Mouse (Mus musculus) c-Kit-negative CD71-positive TER-119-positive erythroid progenitor cells, embryonic 14.5 days (primary cell): Measurements from ENCODE around the gene Crybb1.
A peak's percentile ranks its signal among the peaks of the same experiment; 100 is the strongest.

Experiments
- DNase-seq: peaks from one replicate; pipeline ENCODE4 v3.0.0-alpha.2; 2013; ENCODE audit warnings: low read depth, low spot score

The Crybb1 gene

GRCm38 (mm10) chr5:112237866-112238570 is 17.6 kb upstream of the Crybb1 start:
- DNase-seq: no peak

GRCm38 (mm10) chr5:112238781-112239482 is 16.7 kb upstream of the Crybb1 start:
- DNase-seq: no peak

- DNase-seq: peak; percentile 45
Observed at GRCm38 (mm10) chr5:112240761-112241160, 14.9 kb upstream of the Crybb1 start.

GRCm38 (mm10) chr5:112241849-112242248 is 13.8 kb upstream of the Crybb1 start:
- no peak for DNase-seq

GRCm38 (mm10) chr5:112242361-112242778 is 13.2 kb upstream of the Crybb1 start:
- no peak for DNase-seq

- no peak for DNase-seq
Observed at GRCm38 (mm10) chr5:112243041-112243440, 12.6 kb upstream of the Crybb1 start.

GRCm38 (mm10) chr5:112243539-112244274 is 11.9 kb upstream of the Crybb1 start:
- no peak for DNase-seq

- DNase-seq: no peak
Observed at GRCm38 (mm10) chr5:112244275-112244562, 11.4 kb upstream of the Crybb1 start.

- DNase-seq: no peak
Observed at GRCm38 (mm10) chr5:112244890-112245615, 10.6 kb upstream of the Crybb1 start.

GRCm38 (mm10) chr5:112247399-112247798 is 8.2 kb upstream of the Crybb1 start:
- no peak for DNase-seq

GRCm38 (mm10) chr5:112249106-112249505 is 6.5 kb upstream of the Crybb1 start:
- DNase-seq: no peak

GRCm38 (mm10) chr5:112252400-112252799 is 3.2 kb upstream of the Crybb1 start, which contains the start of gene Cryba4:
Gene Cryba4 (minus strand): TSS chr5:112252518.
- no peak for DNase-seq

GRCm38 (mm10) chr5:112253169-112253568 is 2.4 kb upstream of the Crybb1 start:
- DNase-seq: no peak

- no peak for DNase-seq
Observed at GRCm38 (mm10) chr5:112254282-112254806, 1.3 kb upstream of the Crybb1 start.

GRCm38 (mm10) chr5:112256457-112256856 is 842 bp downstream of the Crybb1 start:
- no peak for DNase-seq

- DNase-seq: no peak
Observed at GRCm38 (mm10) chr5:112257896-112258295, 2.3 kb downstream of the Crybb1 start.

- DNase-seq: no peak
Observed at GRCm38 (mm10) chr5:112259862-112260650, 4.4 kb downstream of the Crybb1 start.

GRCm38 (mm10) chr5:112260818-112261217 is 5.2 kb downstream of the Crybb1 start:
- no peak for DNase-seq

GRCm38 (mm10) chr5:112264099-112264498 is 8.5 kb downstream of the Crybb1 start:
- no peak for DNase-seq

- no peak for DNase-seq
Observed at GRCm38 (mm10) chr5:112265110-112265509, 9.5 kb downstream of the Crybb1 start.

- DNase-seq: no peak
Observed at GRCm38 (mm10) chr5:112265515-112265914, 9.9 kb downstream of the Crybb1 start.
